Mouse (Mus musculus) cerebellum, postnatal 36 days (tissue): ENCODE measurements around the gene Tbc1d2b.

ENCODE experiments used
- DNase-seq, 2 experiments: peaks; one replicate each; pipeline ENCODE4 v3.0.0; 2021 to 2022; ENCODE audit warnings: mixed read lengths in 2 of 2

The Tbc1d2b gene

GRCm38 (mm10) chr9:90265322-90266039 lies 5.1 kb downstream of the Tbc1d2b start:
- DNase-seq = peak in 1 of 2 experiments; percentile 0

- no peak for DNase-seq
These were observed 7.3 kb downstream of the Tbc1d2b start for GRCm38 (mm10) chr9:90263340-90263679.

GRCm38 (mm10) chr9:90262591-90263339 lies 7.8 kb downstream of the Tbc1d2b start:
- DNase-seq = no peak

- DNase-seq = no peak
These were observed 8.5 kb downstream of the Tbc1d2b start for GRCm38 (mm10) chr9:90262063-90262462.

- DNase-seq = no peak
These were observed 9.8 kb downstream of the Tbc1d2b start for GRCm38 (mm10) chr9:90260600-90261375.

- no peak for DNase-seq
These were observed 10.5 kb downstream of the Tbc1d2b start for GRCm38 (mm10) chr9:90260079-90260478.

- DNase-seq = no peak
These were observed 11.1 kb downstream of the Tbc1d2b start for GRCm38 (mm10) chr9:90259400-90259950.

GRCm38 (mm10) chr9:90257754-90258531 lies 12.7 kb downstream of the Tbc1d2b start:
- no peak for DNase-seq

GRCm38 (mm10) chr9:90257220-90257619 lies 13.4 kb downstream of the Tbc1d2b start:
- no peak for DNase-seq

GRCm38 (mm10) chr9:90255844-90256405 lies 14.7 kb downstream of the Tbc1d2b start:
- no peak for DNase-seq

- DNase-seq = no peak
These were observed 17.4 kb downstream of the Tbc1d2b start for GRCm38 (mm10) chr9:90253181-90253580.

GRCm38 (mm10) chr9:90250964-90251750 lies 19.4 kb downstream of the Tbc1d2b start:
- DNase-seq = no peak

GRCm38 (mm10) chr9:90250141-90250775 lies 20.3 kb downstream of the Tbc1d2b start:
- no peak for DNase-seq

- DNase-seq = no peak
These were observed 21.6 kb downstream of the Tbc1d2b start for GRCm38 (mm10) chr9:90249036-90249435.

- no peak for DNase-seq
These were observed 22.3 kb downstream of the Tbc1d2b start for GRCm38 (mm10) chr9:90248326-90248725.

GRCm38 (mm10) chr9:90247316-90247715 lies 23.3 kb downstream of the Tbc1d2b start:
- DNase-seq = no peak

GRCm38 (mm10) chr9:90245781-90246180 lies 24.8 kb downstream of the Tbc1d2b start:
- no peak for DNase-seq

- DNase-seq = no peak
These were observed 25.4 kb downstream of the Tbc1d2b start for GRCm38 (mm10) chr9:90245206-90245605.

- DNase-seq = no peak
These were observed 26.1 kb downstream of the Tbc1d2b start for GRCm38 (mm10) chr9:90244301-90245151.

- no peak for DNase-seq
These were observed 27.7 kb downstream of the Tbc1d2b start for GRCm38 (mm10) chr9:90242855-90243254.
